Mouse (Mus musculus): Measurements from ENCODE around the gene Mrgpra4.

Mrgpra4 gene

GRCm38 (mm10) chr7:47981995-47982394 lies at the start of gene Mrgpra4:
Gene Mrgpra4 (minus strand): TSS chr7:47982095.
- no peak for DNase-seq (ENCODE audit: extremely low spot score, low read depth, low spot score)

- no peak for DNase-seq (ENCODE audit: extremely low spot score, low read depth, low spot score)
These were observed 45.6 kb upstream of the Mrgpra4 start, which contains the start of gene Mrgprx1 for GRCm38 (mm10) chr7:48027497-48027896. Gene Mrgprx1 (minus strand): TSS chr7:48027597.

GRCm38 (mm10) chr7:48017874-48018273 lies 36.0 kb upstream of the Mrgpra4 start:
- DNase-seq (ENCODE audit: extremely low spot score, low read depth, low spot score) = no peak

GRCm38 (mm10) chr7:47995689-47996088 lies 13.8 kb upstream of the Mrgpra4 start:
- no peak for DNase-seq (ENCODE audit: extremely low spot score, low read depth, low spot score)

GRCm38 (mm10) chr7:47986752-47987151 lies 4.9 kb upstream of the Mrgpra4 start:
- no peak for DNase-seq (ENCODE audit: extremely low spot score, low read depth, low spot score)

All from hindlimb bud, embryonic 11.5 days (tissue).